Mouse (Mus musculus) liver, adult 2 months (tissue): ENCODE results near the gene Olfr1277. TPM values are rescaled to one million over a fixed set of nuclear protein-coding genes. Genes with fewer than 3 reads are reported as not detected.

Experiments
- DNase-seq: peaks from one replicate; pipeline ENCODE4 v3.0.0-alpha.2; 2011; ENCODE audit warnings: low read depth, low spot score; ENCODE audit errors: extremely low read depth
- H3K27ac ChIP-seq: fragments of 200-500 bp; replicated peaks from 2 replicates; pipeline ENCODE4 v1.5.1; 2012; ENCODE audit warnings: low read depth, mild to moderate bottlenecking, control low read depth, inconsistent platforms, low read length; ENCODE audit not compliant: insufficient read depth
- H3K27me3 ChIP-seq: fragments of 200-500 bp; 2 replicates; pipeline ENCODE4 v1.6.1; 2012; ENCODE audit warnings: mild to moderate bottlenecking, moderate library complexity, low read length, inconsistent platforms; ENCODE audit not compliant: control insufficient read depth, insufficient read depth
- H3K36me3 ChIP-seq: fragments of 200-500 bp; 2 replicates; pipeline ENCODE4 v1.6.1; 2012; ENCODE audit warnings: low read length, inconsistent platforms; ENCODE audit not compliant: control insufficient read depth, insufficient read depth
- H3K4me1 ChIP-seq: fragments of 200-500 bp; 2 replicates; pipeline ENCODE4 v1.6.1; 2011; ENCODE audit warnings: low read length; ENCODE audit not compliant: control insufficient read depth, insufficient read depth
- H3K4me3 ChIP-seq: fragments of 200-500 bp; 2 replicates; pipeline ENCODE4 v1.5.1; 2011; ENCODE audit warnings: low read depth, mild to moderate bottlenecking, control low read depth, low read length, moderate library complexity; ENCODE audit not compliant: insufficient read depth
- H3K79me2 ChIP-seq: fragments of 200-500 bp; 2 replicates; pipeline ENCODE4 v1.6.1; 2012; ENCODE audit warnings: inconsistent platforms, mild to moderate bottlenecking, low read length, moderate library complexity; ENCODE audit not compliant: control insufficient read depth, insufficient read depth
- H3K9ac ChIP-seq: fragments of 200-500 bp; 2 replicates; pipeline ENCODE4 v1.6.1; 2012; ENCODE audit warnings: low read depth, mild to moderate bottlenecking, control low read depth, inconsistent platforms, low read length
- CTCF ChIP-seq: fragments of 200-500 bp; IDR thresholded peaks from 2 replicates; pipeline ENCODE4 v1.5.1; 2011; ENCODE audit warnings: low read depth, low read length, control low read depth
- WGBS: fragments of 180-500 bp; shearing (Covaris S2); methylation state at CpG from one replicate; pipeline ENCODE4 v1.1.7; 2018; 5-methylcytosine and 5-hydroxymethylcytosine counted together
- polyA plus RNA-seq: library from polyadenylated mRNA; depleted of rRNA; stranded (reverse); fragments of >200 nt; gene quantifications from 2 replicates; pipeline ENCODE4 v1.2.3, GENCODE M21; 2012; rRNA removed
- total RNA-seq: library from RNA; depleted of rRNA; stranded (reverse); fragments of >200 nt; gene quantifications from 2 replicates; pipeline ENCODE4 v1.2.3, GENCODE M21; 2014; rRNA removed

Gene Olfr1277
- total and polyA plus RNA-seq, 2 experiments = not detected

- Histone ChIP-seq H3K4me3 (no peak within 1 kb of the TSS), H3K27ac (no peak within 1 kb of the TSS), H3K9ac (no peak within 1 kb of the TSS), H3K27me3 (no peaks in the 10 kb centered on the region), H3K36me3 (no peaks in the 10 kb centered on the region), H3K79me2 (no peaks in the 10 kb centered on the region), H3K4me1 (no peaks in the 10 kb centered on the region)
- no peak for DNase-seq
- 75% methylated on average over 6 of the region's 6 CpGs for WGBS
- no peak for TF ChIP-seq CTCF
Observed at GRCm38 (mm10) chr2:111229502-111229901, 44.4 kb downstream of the Olfr1277 start, which contains the start of gene 4930430A15Rik. TSS of gene 4930430A15Rik (minus strand) at chr2:111229602.

Other genes starting within 250 kb of the Olfr1277 start
- gene Gm13941, start 168.1 kb downstream of the Olfr1277 start, total RNA-seq = not detected in 2 replicates
- not detected in 2 replicates for gene Gm13941, start 168.1 kb downstream of the Olfr1277 start, polyA plus RNA-seq
- gene Gm15130, start 121.2 kb downstream of the Olfr1277 start, total RNA-seq = not detected in 2 replicates
- gene Gm15130, start 121.2 kb downstream of the Olfr1277 start, polyA plus RNA-seq = not detected in 2 replicates
- not detected in 2 replicates for gene 4930430A15Rik, start 44.5 kb downstream of the Olfr1277 start, total RNA-seq
- not detected in 2 replicates for gene 4930430A15Rik, start 44.5 kb downstream of the Olfr1277 start, polyA plus RNA-seq
- not detected in 2 replicates for gene Olfr1275, start 38.8 kb downstream of the Olfr1277 start, total RNA-seq
- gene Olfr1275, start 38.8 kb downstream of the Olfr1277 start, polyA plus RNA-seq = not detected in 2 replicates
- not detected in 2 replicates for gene Olfr1276, start 19.6 kb downstream of the Olfr1277 start, total RNA-seq
- not detected in 2 replicates for gene Olfr1276, start 19.6 kb downstream of the Olfr1277 start, polyA plus RNA-seq
- not detected in 2 replicates for gene Olfr1278, start 16.0 kb upstream of the Olfr1277 start, total RNA-seq
- gene Olfr1278, start 16.0 kb upstream of the Olfr1277 start, polyA plus RNA-seq = not detected in 2 replicates
- gene Olfr1279, start 26.5 kb upstream of the Olfr1277 start, total RNA-seq = not detected in 2 replicates
- gene Olfr1279, start 26.5 kb upstream of the Olfr1277 start, polyA plus RNA-seq = not detected in 2 replicates
- not detected in 2 replicates for gene Olfr1280, start 39.9 kb upstream of the Olfr1277 start, total RNA-seq
- not detected in 2 replicates for gene Olfr1280, start 39.9 kb upstream of the Olfr1277 start, polyA plus RNA-seq
- gene Olfr1281, start 52.4 kb upstream of the Olfr1277 start, total RNA-seq = not detected in 2 replicates
- not detected in 2 replicates for gene Olfr1281, start 52.4 kb upstream of the Olfr1277 start, polyA plus RNA-seq
- gene Olfr1282, start 62.0 kb upstream of the Olfr1277 start, total RNA-seq = not detected in 2 replicates
- gene Olfr1282, start 62.0 kb upstream of the Olfr1277 start, polyA plus RNA-seq = not detected in 2 replicates
- gene Olfr1283, start 92.7 kb upstream of the Olfr1277 start, total RNA-seq = not detected in 2 replicates
- gene Olfr1283, start 92.7 kb upstream of the Olfr1277 start, polyA plus RNA-seq = not detected in 2 replicates
- gene Olfr1284, start 101.4 kb upstream of the Olfr1277 start, total RNA-seq = not detected in 2 replicates
- gene Olfr1284, start 101.4 kb upstream of the Olfr1277 start, polyA plus RNA-seq = not detected in 2 replicates
- gene Olfr1286, start 149.0 kb upstream of the Olfr1277 start, total RNA-seq = not detected in 2 replicates
- not detected in 2 replicates for gene Olfr1286, start 149.0 kb upstream of the Olfr1277 start, polyA plus RNA-seq
- gene Olfr1287, start 175.0 kb upstream of the Olfr1277 start, total RNA-seq = not detected in 2 replicates
- gene Olfr1287, start 175.0 kb upstream of the Olfr1277 start, polyA plus RNA-seq = not detected in 2 replicates
- gene Olfr1288, start 200.0 kb upstream of the Olfr1277 start, total RNA-seq = not detected in 2 replicates
- gene Olfr1288, start 200.0 kb upstream of the Olfr1277 start, polyA plus RNA-seq = not detected in 2 replicates
- gene Olfr1289, start 206.7 kb upstream of the Olfr1277 start, total RNA-seq = not detected in 2 replicates
- not detected in 2 replicates for gene Olfr1289, start 206.7 kb upstream of the Olfr1277 start, polyA plus RNA-seq
- not detected in 2 replicates for gene Olfr1290, start 219.7 kb upstream of the Olfr1277 start, total RNA-seq
- not detected in 2 replicates for gene Olfr1290, start 219.7 kb upstream of the Olfr1277 start, polyA plus RNA-seq
- not detected in 2 replicates for gene Olfr1291-ps1, start 223.1 kb upstream of the Olfr1277 start, total RNA-seq
- gene Olfr1291-ps1, start 223.1 kb upstream of the Olfr1277 start, polyA plus RNA-seq = not detected in 2 replicates